Mouse (Mus musculus) MEL (cell line): ENCODE results near the gene Cd200. TPM values are rescaled to one million over a fixed set of nuclear protein-coding genes. Genes with fewer than 3 reads are reported as not detected.
"Not testable (repeated sequence)": the region's sequence is repeated elsewhere in the genome, so short reads cannot be mapped to it uniquely, and the experiment has no call there.

Source experiments
- DNase-seq: peaks from one replicate; pipeline ENCODE4 v3.0.0; 2011; ENCODE audit warnings: low read depth, low spot score
- H3K27ac ChIP-seq: 2 replicates; pipeline ENCODE4 v1.5.1; 2012; ENCODE audit warnings: low read depth, mild to moderate bottlenecking, control low read depth, low read length, moderate library complexity; ENCODE audit not compliant: control insufficient read depth
- H3K27me3 ChIP-seq, 2 experiments: fragments of 150-350 bp in 1 of 2; sonication (generic) in 1 of 2; 2 replicates each; pipeline ENCODE4 v1.6.1; 2012; ENCODE audit warnings: low read length in 2 of 2, mild to moderate bottlenecking in 2 of 2, improper control_type of control experiment in 1 of 2, moderate library complexity in 1 of 2; ENCODE audit not compliant: insufficient read depth in 2 of 2, control insufficient read depth in 1 of 2
- H3K36me3 ChIP-seq, 2 experiments: 2 replicates each; pipeline ENCODE4 v1.6.1; 2012 to 2014; ENCODE audit warnings: low read length in 2 of 2, improper control_type of control experiment in 1 of 2, inconsistent platforms in 1 of 2, mild to moderate bottlenecking in 1 of 2; ENCODE audit not compliant: insufficient read depth in 2 of 2, control insufficient read depth in 1 of 2
- H3K4me1 ChIP-seq, 2 experiments: fragments of 150-350 bp in 1 of 2; sonication (generic) in 1 of 2; 2 replicates each; pipeline ENCODE4 v1.6.1; 2012; ENCODE audit warnings: low read length in 2 of 2, improper control_type of control experiment in 1 of 2, mild to moderate bottlenecking in 1 of 2; ENCODE audit not compliant: insufficient read depth in 2 of 2, control insufficient read depth in 1 of 2
- H3K4me3 ChIP-seq, 2 experiments: fragments of 150-350 bp in 1 of 2; sonication (generic) in 1 of 2; 2 replicates each; pipeline ENCODE4 v1.5.1; 2012; ENCODE audit warnings: low read depth in 2 of 2, low read length in 2 of 2, mild to moderate bottlenecking in 2 of 2, moderate library complexity in 2 of 2, control low read depth in 1 of 2, improper control_type of control experiment in 1 of 2; ENCODE audit not compliant: control insufficient read depth in 1 of 2, insufficient read depth in 1 of 2
- H3K79me2 ChIP-seq: 2 replicates; pipeline ENCODE4 v1.6.1; 2012; ENCODE audit warnings: mild to moderate bottlenecking, low read length, moderate library complexity; ENCODE audit not compliant: control insufficient read depth, poor library complexity, insufficient read depth
- H3K9ac ChIP-seq: 2 replicates; pipeline ENCODE4 v1.6.1; 2012; ENCODE audit warnings: low read depth, mild to moderate bottlenecking, control low read depth, low read length, moderate library complexity; ENCODE audit not compliant: control insufficient read depth, poor library complexity, severe bottlenecking
- H3K9me3 ChIP-seq: fragments of 150-350 bp; sonication (generic); replicated peaks from 2 replicates; pipeline ENCODE4 v1.6.1; 2012; ENCODE audit warnings: mild to moderate bottlenecking, low read length, improper control_type of control experiment, moderate library complexity; ENCODE audit not compliant: insufficient read depth
- CHD1 ChIP-seq: IDR thresholded peaks from 2 replicates; pipeline ENCODE4 v1.6.1; 2012; ENCODE audit warnings: low read depth, mild to moderate bottlenecking, inconsistent platforms, low read length, improper control_type of control experiment
- ELF1 ChIP-seq: IDR thresholded peaks from 2 replicates; pipeline ENCODE4 v1.6.1; 2014; ENCODE audit warnings: low read depth, mild to moderate bottlenecking, inconsistent platforms, low read length, improper control_type of control experiment, moderate library complexity
- EP300 ChIP-seq, 2 experiments: IDR thresholded peaks; 2 replicates each; pipeline ENCODE4 v1.6.1; 2011; ENCODE audit warnings: improper control_type of control experiment in 2 of 2, low read length in 2 of 2, low read depth in 1 of 2, mild to moderate bottlenecking in 1 of 2
- ETS1 ChIP-seq: IDR thresholded peaks from 2 replicates; pipeline ENCODE4 v1.6.1; 2012; ENCODE audit warnings: low read depth, mild to moderate bottlenecking, inconsistent platforms, low read length, improper control_type of control experiment, moderate library complexity
- HCFC1 ChIP-seq: IDR thresholded peaks from 2 replicates; pipeline ENCODE4 v1.6.1; 2012; ENCODE audit warnings: low read depth, mild to moderate bottlenecking, inconsistent platforms, low read length, improper control_type of control experiment, moderate library complexity
- KAT2A ChIP-seq: conservative IDR thresholded peaks from 2 replicates; pipeline ENCODE4 v1.6.1; 2012; ENCODE audit warnings: low read depth, low read length, improper control_type of control experiment, inconsistent platforms
- MAFK ChIP-seq: IDR thresholded peaks from 2 replicates; pipeline ENCODE4 v1.6.1; 2011; ENCODE audit warnings: low read depth, mild to moderate bottlenecking, low read length, improper control_type of control experiment, borderline replicate concordance
- MAX ChIP-seq: IDR thresholded peaks from 2 replicates; pipeline ENCODE4 v1.6.1; 2011; ENCODE audit warnings: low read length, improper control_type of control experiment
- NRF1 ChIP-seq: IDR thresholded peaks from 2 replicates; pipeline ENCODE4 v1.6.1; 2014; ENCODE audit warnings: low read depth, mild to moderate bottlenecking, inconsistent platforms, low read length, improper control_type of control experiment, moderate library complexity; ENCODE audit not compliant: poor library complexity, insufficient read depth, severe bottlenecking
- POLR2AphosphoS2 ChIP-seq: IDR thresholded peaks from 2 replicates; pipeline ENCODE4 v1.6.1; 2011; ENCODE audit warnings: low read length, improper control_type of control experiment
- RCOR1 ChIP-seq: IDR thresholded peaks from 2 replicates; pipeline ENCODE4 v1.6.1; 2012; ENCODE audit warnings: low read depth, mild to moderate bottlenecking, inconsistent platforms, low read length, improper control_type of control experiment
- SIN3A ChIP-seq: IDR thresholded peaks from 2 replicates; pipeline ENCODE4 v1.6.1; 2012; ENCODE audit warnings: low read length, improper control_type of control experiment, inconsistent platforms
- TAL1 ChIP-seq: IDR thresholded peaks from 2 replicates; pipeline ENCODE4 v1.6.1; 2012; ENCODE audit warnings: mild to moderate bottlenecking, inconsistent platforms, low read length, moderate library complexity, mixed read lengths
- USF2 ChIP-seq, 2 experiments: IDR thresholded peaks; 2 replicates each; pipeline ENCODE4 v1.6.1; 2011 to 2012; ENCODE audit warnings: improper control_type of control experiment in 2 of 2, low read length in 2 of 2, borderline replicate concordance in 1 of 2, inconsistent platforms in 1 of 2, low read depth in 1 of 2, mild to moderate bottlenecking in 1 of 2; ENCODE audit not compliant: insufficient read depth in 1 of 2
- ZC3H11A ChIP-seq: IDR thresholded peaks from 2 replicates; pipeline ENCODE4 v1.6.1; 2012; ENCODE audit warnings: low read depth, mild to moderate bottlenecking, inconsistent platforms, low read length, improper control_type of control experiment
- ZMIZ1 ChIP-seq: IDR thresholded peaks from 2 replicates; pipeline ENCODE4 v1.6.1; 2012; ENCODE audit warnings: low read depth, mild to moderate bottlenecking, inconsistent platforms, low read length, improper control_type of control experiment, moderate library complexity
- ZNF384 ChIP-seq: IDR thresholded peaks from 2 replicates; pipeline ENCODE4 v1.6.1; 2012; ENCODE audit warnings: low read depth, mild to moderate bottlenecking, inconsistent platforms, low read length, improper control_type of control experiment
- polyA plus RNA-seq, 2 experiments: library from polyadenylated mRNA; stranded (reverse) in 1 of 2; unstranded in 1 of 2; fragments of >175 nt in 1 of 2; fragments of >200 nt in 1 of 2; gene quantifications; 2 replicates each; pipeline versions ENCODE4 v1.2.1 to v1.2.4; 2012; ENCODE audit warnings: low replicate concordance in 2 of 2, low read depth in 1 of 2; ENCODE audit not compliant: insufficient read length in 2 of 2, insufficient read depth in 1 of 2, missing spikeins in 1 of 2
- total RNA-seq: library from RNA; depleted of rRNA; stranded (reverse); fragments of 300-350 nt; gene quantifications from 2 replicates; pipeline ENCODE4 v1.2.3, GENCODE M21; 2012

The Cd200 gene
- total and polyA plus RNA-seq, 3 experiments, result not detected

DNA sequence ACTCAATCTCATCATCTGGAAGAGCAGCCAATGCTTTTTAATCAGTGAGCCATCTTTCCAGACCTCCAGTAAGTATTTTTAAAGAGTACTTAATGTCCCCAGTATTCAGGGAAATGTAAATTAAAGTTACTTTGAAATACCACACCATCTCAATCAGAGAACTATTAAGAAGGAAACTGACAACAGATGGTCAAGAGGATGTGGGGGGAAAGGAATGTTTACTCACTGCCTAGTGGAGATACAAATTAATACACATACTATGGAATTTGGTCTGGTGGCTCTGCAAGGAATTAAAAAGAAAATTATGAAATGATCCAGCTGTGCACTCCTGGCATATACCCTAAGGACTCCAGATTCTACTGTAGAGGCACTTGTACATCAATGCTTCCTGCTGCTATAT is 26.7 kb upstream of the Cd200 start:
- Histone ChIP-seq H3K36me3 (no peaks in the 10 kb centered on the region), H3K9ac (no peak overlapping the region), H3K4me3 (no peak overlapping the region), H3K27me3 (no peaks in the 10 kb centered on the region), H3K4me1 (no peaks in the 10 kb centered on the region), H3K9me3 (no peaks in the 10 kb centered on the region), H3K27ac (no peak overlapping the region), H3K79me2 (no peaks in the 10 kb centered on the region)
- DNase-seq, result no peak
- TF ChIP-seq HCFC1, result no peak

GRCm38 (mm10) chr16:45427651-45428050 is 18.8 kb upstream of the Cd200 start:
- no peak overlapping the region for H3K4me3 ChIP-seq
- H3K27ac ChIP-seq, result no peak overlapping the region
- no peak overlapping the region for H3K9ac ChIP-seq
- no peaks in the 10 kb centered on the region for H3K9me3 ChIP-seq
- H3K4me1 ChIP-seq, result no peaks in the 10 kb centered on the region
- no peaks in the 10 kb centered on the region for H3K36me3 ChIP-seq
- TF ChIP-seq KAT2A (no peak), ZNF384 (no peak), RCOR1 (no peak), ELF1 (no peak), USF2 (IDR thresholded peaks at IDR 0.05; ENCODE audit: borderline replicate concordance in 1 of 2, insufficient read depth in 1 of 2, low read depth in 1 of 2, low read length in 2 of 2) (no peak), SIN3A (no peak), ZC3H11A (no peak), MAFK (no peak), ETS1 (no peak), MAX (no peak), EP300 (IDR thresholded peaks at IDR 0.05; ENCODE audit: low read depth in 1 of 2, low read length in 2 of 2) (no peak)
- no peak for DNase-seq
- no peaks in the 10 kb centered on the region for H3K27me3 ChIP-seq
- no peaks in the 10 kb centered on the region for H3K79me2 ChIP-seq

DNA sequence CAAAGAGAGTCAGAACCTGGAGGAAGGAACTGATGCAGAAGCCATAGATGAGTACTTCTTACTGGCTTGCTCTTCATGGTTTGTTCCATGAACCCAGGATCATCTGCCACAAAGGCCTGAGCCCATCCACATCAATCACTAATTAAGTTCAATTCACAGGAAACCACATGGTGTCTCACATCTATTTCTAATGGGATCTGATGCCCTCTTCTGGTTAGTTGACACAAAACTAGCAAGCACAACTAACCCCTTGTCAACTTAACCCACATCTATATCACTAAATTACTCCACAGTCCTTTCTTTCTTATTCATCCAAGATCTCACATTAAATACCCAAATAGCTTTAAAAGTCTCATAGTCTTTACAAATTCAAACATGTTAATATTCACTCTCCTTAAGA is 4.6 kb upstream of the Cd200 start:
- Histone ChIP-seq H3K9me3 (no peaks in the 10 kb centered on the region), H3K79me2 (no peaks in the 10 kb centered on the region)
- DNase-seq, result peak; percentile 1

GRCm38 (mm10) chr16:45409064-45409446 is 202 bp upstream of the Cd200 start:
- not testable (repeated sequence) for H3K27ac ChIP-seq, H3K4me1 ChIP-seq, DNase-seq, H3K9me3 ChIP-seq, H3K79me2 ChIP-seq, H3K36me3 ChIP-seq, H3K27me3 ChIP-seq, H3K9ac ChIP-seq, H3K4me3 ChIP-seq

More for the DNA sequence above, 4.6 kb upstream of the Cd200 start:
- no peak overlapping the region for H3K4me3 ChIP-seq
- no peak overlapping the region for H3K27ac ChIP-seq
- no peaks in the 10 kb centered on the region for H3K4me1 ChIP-seq
- TF ChIP-seq RCOR1, result no peak
- no peak for TF ChIP-seq CHD1
- no peak for TF ChIP-seq NRF1
- no peak for TF ChIP-seq ETS1
- no peak for TF ChIP-seq MAX
- TF ChIP-seq ZMIZ1, result no peak
- TF ChIP-seq TAL1, result no peak
- TF ChIP-seq POLR2AphosphoS2, result no peak
- H3K9ac ChIP-seq, result no peak overlapping the region
- no peaks in the 10 kb centered on the region for H3K36me3 ChIP-seq
- H3K27me3 ChIP-seq, result no peaks in the 10 kb centered on the region
